Mouse (Mus musculus) hindbrain, embryonic 13.5 days (tissue): ENCODE data around the gene Ly6c2. TPM values are rescaled to one million over a fixed set of nuclear protein-coding genes. Genes with fewer than 3 reads are reported as not detected.
"Not testable (repeated sequence)": the region's sequence is repeated elsewhere in the genome, so short reads cannot be mapped to it uniquely, and the experiment has no call there.

Source experiments
- ATAC-seq: fragments of 200-750 bp; cut with Nextera tagmentation; 2 replicates; pipeline ENCODE4 v1.8.0; 2017; ENCODE audit warnings: moderate TSS enrichment; ENCODE audit not compliant: low FRiP score
- H3K27ac ChIP-seq: fragments of 300-500 bp; sonication (generic); 2 replicates; pipeline ENCODE4 v1.5.1; 2015; ENCODE audit warnings: inconsistent platforms, mild to moderate bottlenecking, moderate library complexity
- H3K27me3 ChIP-seq: fragments of 300-500 bp; sonication (generic); 2 replicates; pipeline ENCODE4 v1.6.1; 2015; ENCODE audit warnings: mild to moderate bottlenecking, inconsistent platforms
- H3K36me3 ChIP-seq: fragments of 300-500 bp; sonication (generic); 2 replicates; pipeline ENCODE4 v1.6.1; 2015; ENCODE audit warnings: mild to moderate bottlenecking, inconsistent platforms
- H3K4me1 ChIP-seq: fragments of 300-500 bp; sonication (generic); replicated peaks from 2 replicates; pipeline ENCODE4 v1.6.1; 2015; ENCODE audit warnings: inconsistent platforms
- H3K4me2 ChIP-seq: fragments of 300-500 bp; sonication (generic); 2 replicates; pipeline ENCODE4 v1.6.1; 2015; ENCODE audit warnings: inconsistent platforms, mild to moderate bottlenecking, moderate library complexity
- H3K4me3 ChIP-seq: fragments of 300-500 bp; sonication (generic); 2 replicates; pipeline ENCODE4 v1.5.1; 2015; ENCODE audit warnings: mild to moderate bottlenecking, inconsistent platforms
- H3K9ac ChIP-seq: fragments of 300-500 bp; sonication (generic); 2 replicates; pipeline ENCODE4 v1.6.1; 2015; ENCODE audit warnings: mild to moderate bottlenecking, inconsistent platforms
- H3K9me3 ChIP-seq: fragments of 300-500 bp; sonication (generic); 2 replicates; pipeline ENCODE4 v1.6.1; 2016; ENCODE audit warnings: inconsistent platforms
- WGBS: fragments of 180-500 bp; shearing (Covaris S2); methylation state at CpG from one replicate; pipeline ENCODE4 v1.1.7; 2015; 5-methylcytosine and 5-hydroxymethylcytosine counted together
- polyA plus RNA-seq: library from polyadenylated mRNA; unstranded; fragments of >200 nt; fragmentation: Nextera tagmentation; extraction: Ambion mirVana; gene quantifications from 2 replicates; pipeline ENCODE4 v1.2.1, GENCODE M21; 2015

Gene Ly6c2
- not detected in 2 replicates for polyA plus RNA-seq

GRCm38 (mm10) chr15:75111861-75112630, at the start of gene Ly6c2:
Ly6c2 (minus strand) TSS chr15:75111970.
- H3K27ac ChIP-seq, H3K9ac ChIP-seq, H3K4me2 ChIP-seq, H3K27me3 ChIP-seq, H3K9me3 ChIP-seq, ATAC-seq, H3K4me3 ChIP-seq, H3K36me3 ChIP-seq, H3K4me1 ChIP-seq: not testable (repeated sequence)
- 100% methylated on average over 1 of the region's 1 CpGs for WGBS

- no peak overlapping the region for H3K27ac ChIP-seq
- 61% methylated on average over 1 of the region's 1 CpGs for WGBS
- no peaks in the 10 kb centered on the region for H3K4me1 ChIP-seq
- no peak for ATAC-seq
- no peaks in the 10 kb centered on the region for H3K36me3 ChIP-seq
- H3K9me3 ChIP-seq = peaks cover 3% of the 10 kb centered on the region; the same call in 1 of the 2 replicates
- H3K9ac ChIP-seq = no peak overlapping the region
- no peaks in the 10 kb centered on the region for H3K27me3 ChIP-seq
- H3K4me2 ChIP-seq = no peak overlapping the region
- H3K4me3 ChIP-seq = no peak overlapping the region
Measured at GRCm38 (mm10) chr15:75157646-75158045, 45.9 kb upstream of the Ly6c2 start.

- no peaks in the 10 kb centered on the region for H3K36me3 ChIP-seq
- H3K4me1 ChIP-seq = no peaks in the 10 kb centered on the region
- WGBS = 92% methylated on average over 1 of the region's 1 CpGs
- ATAC-seq = no peak
- H3K9me3 ChIP-seq = peaks cover 3% of the 10 kb centered on the region; the same call in 1 of the 2 replicates
- H3K27ac ChIP-seq = no peak within 1 kb of the TSS
- no peak within 1 kb of the TSS for H3K9ac ChIP-seq
- no peak within 1 kb of the TSS for H3K4me3 ChIP-seq
- no peak within 1 kb of the TSS for H3K4me2 ChIP-seq
- H3K27me3 ChIP-seq = no peaks in the 10 kb centered on the region
Measured at GRCm38 (mm10) chr15:75154940-75155339, 43.2 kb upstream of the Ly6c2 start, which contains the start of gene Ly6g. Ly6g (plus strand) TSS chr15:75155240.

GRCm38 (mm10) chr15:75153087-75153486, 41.3 kb upstream of the Ly6c2 start:
- Histone ChIP-seq H3K9me3 (no peaks in the 10 kb centered on the region), H3K9ac (no peak overlapping the region), H3K36me3 (no peaks in the 10 kb centered on the region), H3K4me3 (no peak overlapping the region), H3K27me3 (no peaks in the 10 kb centered on the region), H3K27ac (no peak overlapping the region), H3K4me2 (no peak overlapping the region), H3K4me1 (no peaks in the 10 kb centered on the region)
- no peak for ATAC-seq

- H3K4me1 ChIP-seq = no peaks in the 10 kb centered on the region
- H3K4me3 ChIP-seq = no peak overlapping the region
Measured at GRCm38 (mm10) chr15:75143735-75144134, 32.0 kb upstream of the Ly6c2 start.

GRCm38 (mm10) chr15:75141812-75142360, 30.1 kb upstream of the Ly6c2 start:
- H3K36me3 ChIP-seq, ATAC-seq, H3K9me3 ChIP-seq, H3K4me2 ChIP-seq, H3K27ac ChIP-seq, H3K27me3 ChIP-seq, H3K4me3 ChIP-seq, H3K4me1 ChIP-seq, H3K9ac ChIP-seq: not testable (repeated sequence)
- 50% methylated on average over 6 of the region's 6 CpGs for WGBS

More at GRCm38 (mm10) chr15:75143735-75144134, 32.0 kb upstream of the Ly6c2 start:
- H3K27ac ChIP-seq = no peak overlapping the region
- H3K9me3 ChIP-seq = no peaks in the 10 kb centered on the region
- ATAC-seq = no peak
- WGBS = 64% methylated on average over 3 of the region's 3 CpGs
- H3K27me3 ChIP-seq = no peaks in the 10 kb centered on the region
- no peak overlapping the region for H3K9ac ChIP-seq
- no peaks in the 10 kb centered on the region for H3K36me3 ChIP-seq
- H3K4me2 ChIP-seq = no peak overlapping the region

GRCm38 (mm10) chr15:75137739-75138138, 26.0 kb upstream of the Ly6c2 start:
- not testable (repeated sequence) for H3K36me3 ChIP-seq, H3K4me1 ChIP-seq, H3K27ac ChIP-seq, H3K4me2 ChIP-seq, H3K9ac ChIP-seq, H3K4me3 ChIP-seq, ATAC-seq, H3K27me3 ChIP-seq, H3K9me3 ChIP-seq
- 86% methylated on average over 3 of the region's 3 CpGs for WGBS

GRCm38 (mm10) chr15:75135090-75135783, 23.5 kb upstream of the Ly6c2 start:
- not testable (repeated sequence) for H3K9ac ChIP-seq, ATAC-seq, H3K4me3 ChIP-seq, H3K27ac ChIP-seq, H3K4me1 ChIP-seq, H3K36me3 ChIP-seq, H3K4me2 ChIP-seq, H3K27me3 ChIP-seq, H3K9me3 ChIP-seq
- WGBS = 98% methylated on average over 2 of the region's 2 CpGs

- WGBS = 93% methylated on average over 2 of the region's 2 CpGs
- not testable (repeated sequence) for H3K4me2 ChIP-seq, H3K4me1 ChIP-seq, H3K4me3 ChIP-seq, H3K36me3 ChIP-seq, H3K9me3 ChIP-seq, H3K9ac ChIP-seq, H3K27me3 ChIP-seq, H3K27ac ChIP-seq, ATAC-seq
Measured at GRCm38 (mm10) chr15:75132346-75132745, 20.6 kb upstream of the Ly6c2 start.

- 20% methylated on average over 2 of the region's 2 CpGs for WGBS
- H3K36me3 ChIP-seq = no peaks in the 10 kb centered on the region
Measured at GRCm38 (mm10) chr15:75120066-75120465, 8.3 kb upstream of the Ly6c2 start.

GRCm38 (mm10) chr15:75118742-75119141, 7.0 kb upstream of the Ly6c2 start:
- 15% methylated on average over 5 of the region's 7 CpGs for WGBS
- H3K4me1 ChIP-seq = not testable (repeated sequence)

More at GRCm38 (mm10) chr15:75120066-75120465, 8.3 kb upstream of the Ly6c2 start:
- no peak for ATAC-seq
- H3K9me3 ChIP-seq = no peaks in the 10 kb centered on the region
- H3K4me3 ChIP-seq = no peak overlapping the region
- no peaks in the 10 kb centered on the region for H3K4me1 ChIP-seq
- no peaks in the 10 kb centered on the region for H3K27me3 ChIP-seq
- H3K9ac ChIP-seq = no peak overlapping the region
- H3K27ac ChIP-seq = no peak overlapping the region
- H3K4me2 ChIP-seq = no peak overlapping the region

GRCm38 (mm10) chr15:75117481-75117880, 5.7 kb upstream of the Ly6c2 start:
- H3K9me3 ChIP-seq, H3K27ac ChIP-seq, H3K4me2 ChIP-seq, H3K4me3 ChIP-seq, ATAC-seq, H3K36me3 ChIP-seq, H3K27me3 ChIP-seq, H3K9ac ChIP-seq, H3K4me1 ChIP-seq: not testable (repeated sequence)
- 96% methylated on average over 5 of the region's 5 CpGs for WGBS

More at GRCm38 (mm10) chr15:75118742-75119141, 7.0 kb upstream of the Ly6c2 start:
- not testable (repeated sequence) for ATAC-seq, H3K4me2 ChIP-seq, H3K36me3 ChIP-seq, H3K4me3 ChIP-seq, H3K27me3 ChIP-seq, H3K9ac ChIP-seq, H3K27ac ChIP-seq, H3K9me3 ChIP-seq
